11 mouse cellular contexts compared by ENCODE assay signal in the genomic region with DNA sequence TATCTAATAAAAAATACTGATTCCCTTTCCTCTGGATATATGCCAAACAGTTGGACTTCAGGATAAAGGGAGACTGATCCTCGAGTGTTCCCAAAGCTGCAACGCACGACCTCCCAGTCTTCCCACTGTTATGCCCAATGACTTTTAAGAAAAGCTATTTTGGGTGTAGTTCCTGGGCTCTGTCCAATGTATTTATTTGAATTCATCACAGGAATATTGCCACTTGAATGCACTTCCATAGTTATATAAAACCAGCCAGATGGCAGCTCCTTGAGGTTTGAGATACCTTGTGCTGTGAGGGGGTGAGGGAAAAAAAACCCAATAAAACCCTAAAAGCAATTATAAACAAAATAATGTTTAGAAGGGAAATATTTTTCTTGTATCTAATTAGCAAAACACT. TPM values are rescaled to one million over a fixed set of nuclear protein-coding genes. Genes with fewer than 3 reads are reported as not detected.
"Had no signal": no experiment of that assay in that cellular context is flagged by ENCODE, and none has a peak within 500 bp of the region (broad histone marks: within the 10 kb centered on the region; RNA-seq: fewer than 3 reads in every experiment).

No protein-coding gene starts in this region.

- ATAC-seq: liver, postnatal 0 days; midbrain, embryonic 16.5 days had no signal

- DNase-seq: kidney, adult 8-10 months; kidney, postnatal 36 days; liver; liver, embryonic 13.5 days; liver, postnatal 0 days; lung, postnatal 14 days; retina, postnatal 1 day; right cerebral cortex, postnatal 14 days; thymus, postnatal 36 days had no signal

RNA-seq across cellular contexts. Expression of gene Gm5136, which starts 24.9 kb away (rescaled TPM):
- total RNA-seq: megakaryocyte-erythroid progenitor cell, adult 5-6 weeks had no signal
